Mouse (Mus musculus) small intestine, adult 2 months (tissue): Measurements from ENCODE around the gene Rbm17. TPM values are rescaled to one million over a fixed set of nuclear protein-coding genes. Genes with fewer than 3 reads are reported as not detected.

Experiments
- H3K27ac ChIP-seq: fragments of 200-500 bp; 2 replicates; pipeline ENCODE4 v1.5.1; 2012; ENCODE audit warnings: low read depth, low read length, control low read depth, inconsistent platforms; ENCODE audit not compliant: insufficient read depth
- H3K27me3 ChIP-seq: fragments of 200-500 bp; 2 replicates; pipeline ENCODE4 v1.6.1; 2012; ENCODE audit warnings: mild to moderate bottlenecking, moderate library complexity, low read length, inconsistent platforms; ENCODE audit not compliant: control insufficient read depth, insufficient read depth
- H3K36me3 ChIP-seq: fragments of 200-500 bp; 2 replicates; pipeline ENCODE4 v1.6.1; 2012; ENCODE audit warnings: mild to moderate bottlenecking, low read length, control low read depth, inconsistent platforms; ENCODE audit not compliant: control insufficient read depth, insufficient read depth
- H3K4me1 ChIP-seq: fragments of 200-500 bp; 2 replicates; pipeline ENCODE4 v1.6.1; 2012; ENCODE audit warnings: low read length, inconsistent platforms, mixed read lengths; ENCODE audit not compliant: control insufficient read depth, insufficient read depth, insufficient read length
- H3K4me3 ChIP-seq: fragments of 200-500 bp; 2 replicates; pipeline ENCODE4 v1.5.1; 2012; ENCODE audit warnings: low read depth, mild to moderate bottlenecking, control low read depth, inconsistent platforms, low read length, moderate library complexity
- CTCF ChIP-seq: fragments of 200-500 bp; IDR thresholded peaks from 2 replicates; pipeline ENCODE4 v1.5.1; 2012; ENCODE audit warnings: low read depth, mild to moderate bottlenecking, control low read depth, inconsistent platforms, low read length, moderate library complexity, mixed read lengths; ENCODE audit not compliant: insufficient replicate concordance, insufficient read length; ENCODE audit errors: extremely low read depth
- POLR2A ChIP-seq: fragments of 200-500 bp; IDR thresholded peaks from 2 replicates; pipeline ENCODE4 v1.6.1; 2012; ENCODE audit warnings: low read depth, mild to moderate bottlenecking, control low read depth, inconsistent platforms, low read length, moderate library complexity
- WGBS: fragments of 180-500 bp; shearing (Covaris S2); methylation state at CpG from one replicate; pipeline ENCODE4 v1.1.7; 2018; 5-methylcytosine and 5-hydroxymethylcytosine counted together
- polyA plus RNA-seq: library from polyadenylated mRNA; depleted of rRNA; stranded (reverse); fragments of >200 nt; gene quantifications from 2 replicates; pipeline ENCODE4 v1.2.3, GENCODE M21; 2012

Gene Rbm17
- polyA plus RNA-seq, 1 experiment, result 14.0 TPM

GRCm38 (mm10) chr2:11637115-11637514 is 33.2 kb upstream of the Rbm17 start:
- H3K27me3 ChIP-seq, result no peaks in the 10 kb centered on the region
- no peak overlapping the region for H3K4me3 ChIP-seq
- H3K4me1 ChIP-seq, result peaks cover 2% of the 10 kb centered on the region; the same call in 1 of the 2 replicates
- WGBS, result 51% methylated on average over 1 of the region's 1 CpGs
- no peaks in the 10 kb centered on the region for H3K36me3 ChIP-seq
- peak overlapping the region; percentile 63; the same call in 1 of the 2 replicates for H3K27ac ChIP-seq
- no peak for TF ChIP-seq CTCF
- TF ChIP-seq POLR2A, result no peak

- no peaks in the 10 kb centered on the region for H3K36me3 ChIP-seq
- peaks cover under 1% of the 10 kb centered on the region; the same call in 1 of the 2 replicates for H3K4me1 ChIP-seq
- no peak overlapping the region for H3K27ac ChIP-seq
- H3K27me3 ChIP-seq, result no peaks in the 10 kb centered on the region
- H3K4me3 ChIP-seq, result no peak overlapping the region
- TF ChIP-seq CTCF (no peak), POLR2A (no peak)
- 72% methylated on average over 3 of the region's 3 CpGs for WGBS
Observed at GRCm38 (mm10) chr2:11636138-11636480, 32.2 kb upstream of the Rbm17 start.

- Histone ChIP-seq H3K4me1 (no peaks in the 10 kb centered on the region), H3K27me3 (no peaks in the 10 kb centered on the region), H3K27ac (no peak overlapping the region), H3K36me3 (no peaks in the 10 kb centered on the region), H3K4me3 (no peak overlapping the region)
- no peak for TF ChIP-seq POLR2A
- no peak for TF ChIP-seq CTCF
- WGBS, result 82% methylated on average over 5 of the region's 5 CpGs
Observed at GRCm38 (mm10) chr2:11635471-11636137, 31.7 kb upstream of the Rbm17 start.

GRCm38 (mm10) chr2:11635035-11635434 is 31.1 kb upstream of the Rbm17 start:
- H3K27me3 ChIP-seq, result no peaks in the 10 kb centered on the region
- H3K27ac ChIP-seq, result no peak overlapping the region
- no peak overlapping the region for H3K4me3 ChIP-seq
- H3K36me3 ChIP-seq, result no peaks in the 10 kb centered on the region
- TF ChIP-seq POLR2A (no peak), CTCF (no peak)
- H3K4me1 ChIP-seq, result no peaks in the 10 kb centered on the region
- WGBS, result 84% methylated on average over 6 of the region's 6 CpGs

- WGBS, result 89% methylated on average over 5 of the region's 5 CpGs
- no peaks in the 10 kb centered on the region for H3K36me3 ChIP-seq
- TF ChIP-seq POLR2A (no peak), CTCF (no peak)
- no peak within 1 kb of the TSS for H3K4me3 ChIP-seq
- no peaks in the 10 kb centered on the region for H3K4me1 ChIP-seq
- H3K27ac ChIP-seq, result no peak within 1 kb of the TSS
- no peaks in the 10 kb centered on the region for H3K27me3 ChIP-seq
Observed at GRCm38 (mm10) chr2:11625890-11626289, 21.9 kb upstream of the Rbm17 start, which contains the start of gene Gm17490. Gm17490 (minus strand) TSS chr2:11626264.

- H3K4me1 ChIP-seq, result no peaks in the 10 kb centered on the region
- no peaks in the 10 kb centered on the region for H3K27me3 ChIP-seq
- H3K27ac ChIP-seq, result no peak overlapping the region
- no peaks in the 10 kb centered on the region for H3K36me3 ChIP-seq
- WGBS, result 71% methylated on average over 2 of the region's 2 CpGs
- H3K4me3 ChIP-seq, result no peak overlapping the region
- TF ChIP-seq POLR2A, result no peak
Observed at GRCm38 (mm10) chr2:11623726-11624125, 19.8 kb upstream of the Rbm17 start.

- no peak overlapping the region for H3K27ac ChIP-seq
- no peaks in the 10 kb centered on the region for H3K36me3 ChIP-seq
- TF ChIP-seq CTCF (no peak), POLR2A (no peak)
- no peaks in the 10 kb centered on the region for H3K27me3 ChIP-seq
- no peaks in the 10 kb centered on the region for H3K4me1 ChIP-seq
- H3K4me3 ChIP-seq, result no peak overlapping the region
- WGBS, result 84% methylated on average over 8 of the region's 8 CpGs
Observed at GRCm38 (mm10) chr2:11623173-11623572, 19.2 kb upstream of the Rbm17 start.
